Mouse (Mus musculus) limb, embryonic 11.5 days (tissue): Measurements from ENCODE around the gene Snn. TPM values are rescaled to one million over a fixed set of nuclear protein-coding genes. Genes with fewer than 3 reads are reported as not detected.
A peak's percentile ranks its signal among the peaks of the same experiment; 100 is the strongest.
"Not testable (repeated sequence)": the region's sequence is repeated elsewhere in the genome, so short reads cannot be mapped to it uniquely, and the experiment has no call there.

Experiments used
- ATAC-seq: fragments of 200-750 bp; cut with Nextera tagmentation; 2 replicates; pipeline ENCODE4 v1.8.0; 2017; ENCODE audit warnings: low read depth; ENCODE audit not compliant: insufficient number of reproducible peaks, low FRiP score, low TSS enrichment
- DNase-seq: peaks from one replicate; pipeline ENCODE4 v3.0.0-alpha.2; 2015; ENCODE audit warnings: low spot score
- H3K27ac ChIP-seq: fragments of 300-500 bp; sonication (generic); replicated peaks from 2 replicates; pipeline ENCODE4 v1.5.1; 2014; ENCODE audit warnings: low read depth, mild to moderate bottlenecking, low read length
- H3K27me3 ChIP-seq: fragments of 300-500 bp; sonication (generic); 2 replicates; pipeline ENCODE4 v1.6.1; 2014; ENCODE audit warnings: mild to moderate bottlenecking, low read length, mixed read lengths; ENCODE audit not compliant: control insufficient read depth, insufficient read depth
- H3K36me3 ChIP-seq: fragments of 300-500 bp; sonication (generic); 2 replicates; pipeline ENCODE4 v1.6.1; 2014; ENCODE audit warnings: mild to moderate bottlenecking, low read length, moderate library complexity, mixed read lengths; ENCODE audit not compliant: control insufficient read depth, insufficient read depth
- H3K4me1 ChIP-seq: fragments of 300-500 bp; sonication (generic); 2 replicates; pipeline ENCODE4 v1.6.1; 2014; ENCODE audit warnings: low read length, mixed read lengths; ENCODE audit not compliant: control insufficient read depth, insufficient read depth
- H3K4me2 ChIP-seq: fragments of 300-500 bp; sonication (generic); 2 replicates; pipeline ENCODE4 v1.6.1; 2014; ENCODE audit warnings: low read depth, mild to moderate bottlenecking, moderate library complexity; ENCODE audit not compliant: severe bottlenecking
- H3K4me3 ChIP-seq: fragments of 300-500 bp; sonication (generic); 2 replicates; pipeline ENCODE4 v1.5.1; 2014; ENCODE audit warnings: low read depth, low read length
- H3K9ac ChIP-seq: fragments of 300-500 bp; sonication (generic); 2 replicates; pipeline ENCODE4 v1.6.1; 2014; ENCODE audit warnings: mild to moderate bottlenecking, low read length
- H3K9me3 ChIP-seq: fragments of 300-500 bp; sonication (generic); 2 replicates; pipeline ENCODE4 v1.6.1; 2016; ENCODE audit warnings: low read length; ENCODE audit not compliant: control insufficient read depth
- WGBS: fragments of 180-500 bp; shearing (Covaris S2); extraction: QIAGEN DNeasy Blood & Tissue Kit; methylation state at CpG from one replicate; pipeline ENCODE4 v1.1.7; 2014; 5-methylcytosine and 5-hydroxymethylcytosine counted together
- polyA plus RNA-seq: library from polyadenylated mRNA; unstranded; fragments of >200 nt; fragmentation: Nextera tagmentation; extraction: Ambion mirVana; gene quantifications from 2 replicates; pipeline ENCODE4 v1.2.1, GENCODE M21; 2014

Snn gene
- 54.2 and 56.4 TPM in 2 replicates for polyA plus RNA-seq

- Histone ChIP-seq H3K4me3 (no peak within 1 kb of the TSS), H3K27ac (no peak within 1 kb of the TSS), H3K4me1 (peaks cover 6% of the 10 kb centered on the region; the same call in 1 of the 2 replicates), H3K27me3 (no peaks in the 10 kb centered on the region), H3K9ac (no peak within 1 kb of the TSS), H3K4me2 (no peak within 1 kb of the TSS), H3K9me3 (no peaks in the 10 kb centered on the region), H3K36me3 (no peaks in the 10 kb centered on the region)
- WGBS: 84% methylated on average over 4 of the region's 4 CpGs
- no peak for DNase-seq
- ATAC-seq: no peak
These were observed at the start of gene Snn for GRCm38 (mm10) chr16:11060645-11061044. TSS of gene Snn (plus strand) at chr16:11060945.

- H3K4me1 ChIP-seq: peaks cover 12% of the 10 kb centered on the region
- H3K27ac ChIP-seq: no peak overlapping the region
- H3K9me3 ChIP-seq: no peaks in the 10 kb centered on the region
- 70% methylated on average over 2 of the region's 2 CpGs for WGBS
- no peaks in the 10 kb centered on the region for H3K36me3 ChIP-seq
- H3K9ac ChIP-seq: no peak overlapping the region
- H3K4me3 ChIP-seq: no peak overlapping the region
- ATAC-seq: no peak
- H3K27me3 ChIP-seq: no peaks in the 10 kb centered on the region
- H3K4me2 ChIP-seq: no peak overlapping the region
- DNase-seq: no peak
These were observed 49.5 kb upstream of the Snn start for GRCm38 (mm10) chr16:11011206-11011605.

- no peak overlapping the region for H3K27ac ChIP-seq
- no peaks in the 10 kb centered on the region for H3K36me3 ChIP-seq
- H3K4me1 ChIP-seq: peaks cover 12% of the 10 kb centered on the region
- H3K9ac ChIP-seq: no peak overlapping the region
- no peaks in the 10 kb centered on the region for H3K27me3 ChIP-seq
- ATAC-seq (no peak), DNase-seq (no peak)
- WGBS: 89% methylated on average over 4 of the region's 4 CpGs
- no peaks in the 10 kb centered on the region for H3K9me3 ChIP-seq
- H3K4me3 ChIP-seq: no peak overlapping the region
- no peak overlapping the region for H3K4me2 ChIP-seq
These were observed 48.8 kb upstream of the Snn start for GRCm38 (mm10) chr16:11011939-11012338.

- WGBS: 72% methylated on average over 11 of the region's 11 CpGs
- Histone ChIP-seq H3K9ac (no peak overlapping the region), H3K4me2 (no peak overlapping the region), H3K4me1 (peaks cover 10% of the 10 kb centered on the region), H3K27me3 (no peaks in the 10 kb centered on the region), H3K27ac (no peak overlapping the region), H3K9me3 (no peaks in the 10 kb centered on the region), H3K36me3 (no peaks in the 10 kb centered on the region), H3K4me3 (no peak overlapping the region)
- DNase-seq: peak; percentile 32
- ATAC-seq: no peak
These were observed 47.9 kb upstream of the Snn start for GRCm38 (mm10) chr16:11012571-11013463.

GRCm38 (mm10) chr16:11013464-11014147, 47.1 kb upstream of the Snn start:
- not testable (repeated sequence) for H3K4me2 ChIP-seq, H3K9me3 ChIP-seq, DNase-seq, H3K36me3 ChIP-seq, H3K9ac ChIP-seq, H3K4me1 ChIP-seq, H3K4me3 ChIP-seq, H3K27me3 ChIP-seq, H3K27ac ChIP-seq, ATAC-seq
- WGBS: 88% methylated on average over 11 of the region's 19 CpGs

GRCm38 (mm10) chr16:11014407-11014806, 46.3 kb upstream of the Snn start:
- WGBS: 85% methylated on average over 3 of the region's 3 CpGs
- Histone ChIP-seq H3K27ac (no peak overlapping the region), H3K4me2 (no peak overlapping the region), H3K9ac (no peak overlapping the region), H3K4me1 (0 out of 2 replicates have a peak, but pooled peaks cover 2% of the 10 kb centered on the region), H3K4me3 (no peak overlapping the region), H3K27me3 (no peaks in the 10 kb centered on the region), H3K36me3 (no peaks in the 10 kb centered on the region), H3K9me3 (no peaks in the 10 kb centered on the region)
- DNase-seq (no peak), ATAC-seq (no peak)

GRCm38 (mm10) chr16:11016353-11016752, 44.4 kb upstream of the Snn start:
- Histone ChIP-seq H3K4me3 (no peak overlapping the region), H3K9me3 (no peaks in the 10 kb centered on the region), H3K27ac (no peak overlapping the region), H3K4me1 (no peaks in the 10 kb centered on the region), H3K4me2 (no peak overlapping the region), H3K27me3 (no peaks in the 10 kb centered on the region), H3K36me3 (no peaks in the 10 kb centered on the region), H3K9ac (no peak overlapping the region)
- no peak for ATAC-seq
- DNase-seq: no peak
- WGBS: 83% methylated on average over 4 of the region's 4 CpGs

- no peaks in the 10 kb centered on the region for H3K27me3 ChIP-seq
- WGBS: 55% methylated on average over 11 of the region's 11 CpGs
- no peaks in the 10 kb centered on the region for H3K36me3 ChIP-seq
- ATAC-seq (no peak), DNase-seq (no peak)
- H3K4me2 ChIP-seq: no peak overlapping the region
- H3K27ac ChIP-seq: no peak overlapping the region
- no peak overlapping the region for H3K9ac ChIP-seq
- no peaks in the 10 kb centered on the region for H3K4me1 ChIP-seq
- no peak overlapping the region for H3K4me3 ChIP-seq
- H3K9me3 ChIP-seq: no peaks in the 10 kb centered on the region
These were observed 42.7 kb upstream of the Snn start for GRCm38 (mm10) chr16:11017807-11018595.
